In genomic region chr8:36019895-36020294, GRCm38 (mm10) we compare ENCODE assay signal across 23 mouse cellular contexts.
DNase-seq lines count a peak whose midpoint lies in the region; TF ChIP-seq lines count a peak whose summit lies in the region.
"Had no signal": no experiment of that assay in that cellular context is flagged by ENCODE, and none has a peak within 500 bp of the region (broad histone marks: within the 10 kb centered on the region; RNA-seq: fewer than 3 reads in every experiment).

No protein-coding gene starts in this region.

- DNase-seq in heart, adult 11 months: peak; percentile 45
- DNase-seq in heart, adult 9 months (ENCODE audit: low spot score in 2 of 2): no peak
- DNase-seq in right cerebral cortex, adult 2 months (ENCODE audit: low spot score in 2 of 2): peak; percentile 63 to 64
- no peak for DNase-seq in right cerebral cortex, postnatal 14 days
- DNase-seq in left cerebral cortex, adult 2 months (ENCODE audit: extremely low spot score in 1 of 2, low spot score in 2 of 2): peak; percentile 25 to 52
- DNase-seq in right cerebral cortex, postnatal 36 days (ENCODE audit: low spot score in 2 of 2): peak; percentile 58 to 83
- DNase-seq in embryo, embryonic 11 days: no peak
- no peak for DNase-seq in urinary bladder, adult 2 months (ENCODE audit: low spot score)
- DNase-seq: adrenal gland, postnatal 10 days; cerebellum, adult 11-12 months; cerebellum, adult 9-11 months; gastrocnemius, postnatal 10 days; kidney, adult 18-20 months; kidney, postnatal 25 days; layer of hippocampus, postnatal 36 days; lung, postnatal 36 days had no signal

- intact Hi-C loops in left cerebral cortex, adult 2 months (cut with DNase I): loop anchor here (1.0 to 5.0 kb wide), 5 partner anchors 87 to 165 kb away; no protein-coding TSS in a partner anchor

- no peak overlapping the region for H3K4me3 ChIP-seq in left cerebral cortex, adult 2 months
- H3K4me3 ChIP-seq: erythroblast, embryonic 14.5 days; forebrain, embryonic 12.5 days; heart, embryonic 10.5 days; heart, embryonic 15.5 days; kidney, embryonic 15.5 days; limb, embryonic 13.5 days; lung, embryonic 15.5 days had no signal

- no peak for TF ChIP-seq CTCF in left cerebral cortex, adult 2 months (IDR thresholded peaks at IDR 0.05)

- H3K27ac ChIP-seq in left cerebral cortex, adult 2 months: peak overlapping the region; percentile 68
- H3K27ac ChIP-seq: forebrain, embryonic 12.5 days; heart, embryonic 10.5 days; heart, embryonic 15.5 days; kidney, embryonic 15.5 days; limb, embryonic 13.5 days; lung, embryonic 15.5 days had no signal

Comparison
In these comparisons a context has a peak if more than half of its experiments do, and no peak if none do; other contexts are left out.
1. DNase-seq: peak in heart, adult 11 months (single experiment), right cerebral cortex, adult 2 months (2 of 2), left cerebral cortex, adult 2 months (2 of 2) and right cerebral cortex, postnatal 36 days (2 of 2); none in heart, adult 9 months (0 of 2), right cerebral cortex, postnatal 14 days (single experiment), embryo, embryonic 11 days (single experiment) and urinary bladder, adult 2 months (single experiment).